Mouse (Mus musculus) mouse trophoblast stem cell (cell line): Measurements from ENCODE around the gene Cfap157.

ENCODE experiments used
- in situ Hi-C, 2 experiments: fragments of 300-500 bp; cut with MseI, MboI; formaldehyde crosslinking; loops; 2 replicates in 1 of 2; 3 replicates in 1 of 2; pipeline ENCODE4 v1.15.1; 2025

Cfap157 gene

DNA sequence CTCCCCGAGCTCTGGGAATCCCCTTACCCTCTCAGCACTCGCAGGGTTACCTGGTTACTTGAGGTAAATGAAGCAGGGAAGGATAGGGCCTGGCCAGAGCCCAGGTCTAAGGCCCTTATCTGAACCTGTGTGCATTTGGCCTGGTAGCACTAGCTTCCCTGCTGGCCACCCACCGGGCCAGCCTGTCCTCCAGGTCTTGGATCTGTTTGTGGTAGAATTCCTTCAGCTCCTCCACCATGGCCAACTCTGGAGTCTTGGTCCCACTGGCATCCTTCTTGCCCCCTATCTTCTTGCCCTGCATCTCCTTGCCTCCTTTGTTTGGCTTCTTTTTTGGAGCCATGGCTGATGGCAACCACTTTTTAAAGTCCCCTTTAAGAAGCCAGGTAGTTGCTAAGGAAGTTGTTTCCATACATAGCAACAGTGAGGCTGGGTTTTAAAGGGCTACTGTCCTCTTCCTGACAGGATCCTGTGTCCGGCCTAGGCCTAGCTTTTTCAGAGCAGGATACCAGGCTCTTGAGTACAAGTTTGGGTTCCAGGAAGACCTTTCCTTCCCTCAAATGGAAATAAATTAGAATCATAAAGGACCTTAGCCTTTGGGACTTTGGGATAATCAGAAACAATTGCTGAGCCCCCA is at the start of gene Cfap157:
TSS of gene Cfap157 (minus strand) at position 381 of the 634 bp plus-strand sequence.
- in situ Hi-C loops, result no loop called here

GRCm38 (mm10) chr2:32828979-32829676 is 44.9 kb upstream of the Cfap157 start:
- in situ Hi-C loops, result no loop called here

GRCm38 (mm10) chr2:32825796-32826195 is 41.6 kb upstream of the Cfap157 start:
- in situ Hi-C loops, result no loop called here

DNA sequence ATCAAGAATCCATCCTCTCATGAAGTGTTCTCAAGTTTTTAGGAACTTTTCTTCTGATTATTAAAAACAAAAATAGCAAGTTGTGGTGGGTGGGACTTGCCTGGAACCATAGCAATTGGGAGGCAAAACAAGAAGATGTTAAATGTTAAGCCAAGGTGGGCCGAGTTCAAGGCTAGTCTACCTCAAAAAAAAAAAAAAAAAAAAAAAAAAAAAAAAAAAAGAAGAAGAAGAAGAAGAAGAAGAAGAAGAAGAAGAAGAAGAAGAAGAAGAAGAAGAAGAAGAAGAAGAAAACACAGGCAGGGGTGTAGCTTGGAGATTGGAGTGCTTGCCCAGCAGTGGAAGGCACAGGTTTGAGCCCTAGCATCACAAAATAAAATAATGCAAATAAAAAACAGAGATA is 40.5 kb upstream of the Cfap157 start:
- in situ Hi-C loops, result no loop called here

- in situ Hi-C loops, result no loop called here
Measured at GRCm38 (mm10) chr2:32824181-32824580, 40.0 kb upstream of the Cfap157 start.

DNA sequence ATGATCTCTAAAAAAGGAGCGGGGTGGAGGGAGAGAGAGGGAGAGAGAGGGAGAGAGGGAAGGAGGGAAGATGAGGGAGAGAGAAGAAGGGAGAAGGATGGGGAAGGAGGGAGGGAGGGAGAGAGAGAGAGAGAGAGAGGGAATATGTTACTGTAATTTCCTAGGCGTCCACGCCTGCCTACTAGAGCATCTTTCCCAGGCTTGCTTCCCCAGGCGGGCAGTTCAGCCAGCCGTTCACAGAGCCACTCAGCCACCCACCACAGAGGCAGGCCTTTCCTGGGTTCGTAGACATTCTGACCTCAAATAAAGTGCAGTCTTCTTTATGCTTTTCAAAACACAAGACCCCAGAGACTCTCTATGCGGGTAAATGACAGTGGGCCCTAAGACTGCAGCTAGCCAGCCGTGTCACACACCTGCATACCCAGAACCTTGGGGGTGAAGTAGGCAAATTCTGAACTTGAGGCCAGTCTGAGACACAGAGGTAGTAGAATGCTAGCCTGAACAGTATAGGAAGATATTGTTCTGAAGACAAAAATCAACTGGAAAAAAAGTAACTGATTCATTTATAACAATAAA is 39.4 kb upstream of the Cfap157 start:
- in situ Hi-C loops, result no loop called here

- in situ Hi-C loops, result no loop called here
Measured at GRCm38 (mm10) chr2:32823153-32823552, 38.9 kb upstream of the Cfap157 start.

GRCm38 (mm10) chr2:32822643-32823042 is 38.4 kb upstream of the Cfap157 start:
- in situ Hi-C loops, result no loop called here

DNA sequence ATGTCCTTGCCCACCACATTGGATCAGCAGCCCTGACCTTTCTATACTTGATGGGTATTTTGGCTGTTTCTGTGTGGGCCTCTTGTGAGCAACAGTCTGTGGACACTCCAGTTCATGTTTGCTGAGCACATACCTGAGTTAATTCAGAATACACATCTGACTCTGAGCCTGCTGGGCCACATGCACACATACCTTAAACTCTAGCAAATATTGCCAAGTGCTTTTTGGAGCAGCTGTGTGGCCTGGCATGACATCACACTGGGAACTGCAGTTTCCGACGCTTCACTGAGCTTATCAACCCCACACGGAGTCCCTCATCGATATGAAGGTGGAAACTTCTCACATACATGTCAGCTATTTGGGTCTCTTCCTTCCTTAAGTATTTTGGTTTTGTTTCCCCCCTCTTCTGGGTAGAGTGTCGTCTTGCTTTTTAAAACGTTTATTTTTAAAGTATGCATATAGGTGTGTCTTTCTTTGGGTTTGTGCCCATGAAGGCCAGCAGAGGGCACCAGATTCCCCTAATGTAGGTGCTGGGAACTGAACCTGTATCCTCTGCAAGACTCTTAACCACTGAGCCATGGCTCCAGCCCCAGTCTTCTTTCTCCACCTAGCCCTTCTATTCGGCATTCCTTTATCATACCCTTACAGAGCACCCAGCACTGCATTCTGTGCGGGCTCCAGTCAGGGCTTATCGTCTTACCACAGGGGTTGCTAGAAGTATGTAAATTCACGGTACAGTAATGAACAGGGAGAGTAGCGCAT is 37.0 kb upstream of the Cfap157 start:
- in situ Hi-C loops, result no loop called here

- in situ Hi-C loops, result no loop called here
Measured at GRCm38 (mm10) chr2:32818208-32818607, 34.0 kb upstream of the Cfap157 start.

GRCm38 (mm10) chr2:32817589-32817988 is 33.4 kb upstream of the Cfap157 start:
- in situ Hi-C loops, result no loop called here

DNA sequence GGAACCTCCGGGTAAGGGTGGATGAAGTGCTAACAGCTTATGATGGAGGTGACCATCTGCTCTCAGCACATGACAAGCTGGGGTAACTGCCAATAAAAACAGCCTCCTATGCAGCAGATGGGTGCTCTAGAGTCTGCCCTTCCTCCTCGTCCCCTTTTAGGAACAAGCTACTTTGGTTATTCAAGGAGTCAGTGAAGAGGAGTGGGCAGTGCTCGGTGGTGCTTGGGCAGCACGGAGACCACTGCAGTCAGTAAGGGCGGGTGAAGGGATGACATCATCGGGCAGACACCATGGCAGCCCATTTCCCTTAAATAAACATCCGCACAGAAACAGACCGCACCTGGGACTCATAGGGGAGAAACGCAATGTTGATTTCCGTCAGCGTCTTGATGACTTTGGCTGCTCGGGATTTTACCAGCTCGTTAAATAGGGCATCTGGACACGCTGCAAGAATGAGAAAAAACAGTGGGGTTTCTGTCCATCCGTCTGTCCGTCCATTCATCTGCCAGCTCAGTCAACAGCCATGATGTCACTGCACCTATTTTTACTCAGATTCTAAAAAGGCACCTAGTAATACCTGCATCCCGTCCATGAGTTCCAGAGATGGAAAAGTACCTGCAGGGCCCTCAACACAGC is 32.8 kb upstream of the Cfap157 start:
- in situ Hi-C loops, result no loop called here

GRCm38 (mm10) chr2:32816497-32816896 is 32.3 kb upstream of the Cfap157 start:
- in situ Hi-C loops, result no loop called here

DNA sequence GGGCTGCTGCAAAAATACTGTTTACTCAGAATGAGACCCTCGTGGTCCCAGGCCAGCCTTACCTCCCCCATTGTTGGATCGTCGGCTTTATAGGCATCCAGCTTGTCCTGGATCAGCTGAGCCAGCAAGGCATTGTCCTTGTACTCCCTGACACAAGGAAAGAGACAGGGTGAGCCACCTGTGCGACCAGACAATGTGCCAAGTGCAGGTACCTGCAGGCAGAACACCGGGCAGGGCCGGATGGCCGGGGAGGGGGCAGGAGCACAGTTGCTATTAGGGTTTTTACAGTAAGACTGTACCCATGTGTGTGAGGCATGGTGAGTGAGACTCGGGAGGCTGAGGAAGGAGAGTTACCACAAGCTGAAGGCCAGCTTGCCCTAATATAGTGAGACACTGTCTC is 27.7 kb upstream of the Cfap157 start:
- in situ Hi-C loops, result no loop called here

- in situ Hi-C loops, result no loop called here
Measured at GRCm38 (mm10) chr2:32808816-32809566, 24.8 kb upstream of the Cfap157 start.

DNA sequence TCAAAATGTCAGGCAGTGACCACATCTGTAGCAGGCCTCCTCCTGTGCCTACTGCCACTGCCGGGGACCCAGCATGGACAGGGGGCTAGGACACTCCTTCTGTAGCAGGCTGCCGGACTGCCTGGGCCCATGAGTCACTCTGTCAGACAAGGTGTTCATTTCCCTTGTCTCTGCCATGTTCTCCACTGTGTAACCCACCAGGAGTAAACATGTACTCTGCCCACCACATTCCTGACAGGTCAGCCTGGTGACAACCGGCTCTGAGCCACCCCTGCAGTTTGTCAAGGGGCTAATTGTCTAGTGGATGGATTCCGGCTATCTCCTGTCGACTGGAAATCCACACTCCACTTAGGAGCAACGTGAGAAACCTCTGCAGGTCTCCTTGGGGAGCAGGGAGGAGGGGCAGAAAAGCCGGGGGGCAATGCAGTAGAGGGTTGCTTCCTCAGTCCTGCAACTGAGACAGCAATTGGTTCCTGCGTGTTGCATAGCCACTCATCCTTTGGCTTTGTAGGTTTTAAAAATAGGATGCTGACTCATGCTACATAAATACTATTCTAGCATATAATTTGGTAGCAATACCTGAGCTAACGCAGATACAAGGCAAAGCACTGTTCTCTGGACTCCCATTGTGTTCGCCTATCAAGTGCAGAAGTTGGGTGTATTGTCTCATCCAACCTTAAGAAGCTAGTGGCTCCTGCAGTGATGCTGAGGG is 14.2 kb upstream of the Cfap157 start:
- in situ Hi-C loops, result loop anchor here in 1 of 2 experiments (10.0 kb wide), 1 partner anchor 46 kb away; the partner anchor contains the start of gene Stxbp1

DNA sequence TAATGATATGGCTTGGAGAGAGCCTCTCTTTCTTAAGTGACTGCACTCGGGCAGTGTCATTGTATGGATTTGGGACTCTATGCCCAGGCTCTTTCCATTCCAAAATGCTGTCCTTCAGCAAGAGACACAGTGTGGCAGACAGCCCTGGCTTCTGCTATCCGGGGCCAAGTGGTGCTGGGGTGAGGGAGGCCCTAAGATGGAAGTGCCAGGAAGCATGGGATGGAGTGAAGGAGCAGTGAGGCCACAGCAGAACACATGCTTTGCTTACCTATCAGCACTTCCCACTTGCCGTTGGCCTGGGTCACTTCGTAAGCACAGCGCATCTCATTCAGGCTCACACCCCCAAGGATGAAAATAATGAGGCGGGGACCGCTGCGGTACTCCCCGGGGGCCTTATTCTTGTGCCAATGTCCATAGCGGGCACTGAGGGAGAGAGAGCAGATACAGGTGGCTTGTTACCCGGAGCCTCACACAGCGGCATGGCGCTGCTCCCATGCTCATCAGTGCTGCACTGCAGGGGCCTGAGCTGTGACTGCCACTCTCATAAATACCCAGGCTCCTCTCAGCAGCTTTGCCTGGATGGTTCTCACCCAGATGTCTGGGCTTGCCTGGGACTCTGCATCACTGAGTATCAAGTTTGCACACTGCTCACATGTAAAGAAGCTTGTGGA is 11.7 kb upstream of the Cfap157 start:
- in situ Hi-C loops, result loop anchor here in 1 of 2 experiments (10.0 kb wide), 1 partner anchor 49 kb away; the partner anchor contains the start of gene Stxbp1

- in situ Hi-C loops, result loop anchor here in 1 of 2 experiments (10.0 kb wide), 1 partner anchor 54 kb away; the partner anchor contains the start of gene Stxbp1
Measured at GRCm38 (mm10) chr2:32791297-32791696, 7.1 kb upstream of the Cfap157 start.

DNA sequence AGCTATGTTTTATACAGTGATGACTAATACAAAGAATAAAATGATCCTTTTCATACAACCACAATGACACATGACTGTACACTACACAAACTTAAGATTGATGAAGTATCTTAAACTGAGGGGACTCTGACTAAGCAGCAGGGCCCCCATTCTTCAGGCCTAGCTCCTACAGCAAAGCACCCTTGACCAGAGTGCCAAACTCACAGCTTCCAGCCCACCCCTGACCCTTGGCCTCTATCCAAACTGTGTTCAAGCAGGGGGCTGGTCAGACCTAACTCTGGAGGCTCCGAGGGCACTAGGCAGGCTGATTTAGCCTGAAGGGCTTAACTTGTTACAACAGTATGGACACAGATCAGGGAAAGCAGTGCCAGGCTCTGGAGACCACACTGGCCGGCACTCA is 4.4 kb upstream of the Cfap157 start:
- in situ Hi-C loops, result no loop called here

GRCm38 (mm10) chr2:32787176-32787575 is 2.9 kb upstream of the Cfap157 start:
- in situ Hi-C loops, result no loop called here
